Mouse (Mus musculus): Measurements from ENCODE around the gene Atp4b. TPM values are rescaled to one million over a fixed set of nuclear protein-coding genes. Genes with fewer than 3 reads are reported as not detected.

Gene Atp4b
- polyA plus RNA-seq (2012; rRNA removed): 1.4 and 1.9 TPM in 2 replicates

DNA sequence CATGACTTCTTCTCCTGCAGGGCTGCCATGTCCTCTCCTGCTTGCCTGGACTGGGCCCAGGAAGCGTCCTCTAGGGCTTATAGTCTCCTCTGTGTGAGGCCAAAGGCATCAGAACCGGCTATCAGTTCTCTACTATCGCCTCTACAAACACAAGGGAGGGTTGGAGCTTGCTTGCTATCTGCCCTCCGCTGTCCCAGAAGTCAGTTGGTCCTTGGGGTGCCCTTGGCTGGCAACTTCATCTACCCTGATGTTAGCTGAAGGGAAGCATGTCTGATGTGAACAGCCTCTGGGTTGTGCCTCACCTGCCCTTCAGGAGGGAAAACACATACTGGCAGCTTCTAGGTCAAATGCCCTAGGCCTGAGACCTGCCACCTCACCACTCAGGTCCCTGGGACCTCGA lies at the start of gene Atp4b:
Gene Atp4b, minus strand, starts transcription at position 101 of the 400 bp plus-strand sequence.

DNA sequence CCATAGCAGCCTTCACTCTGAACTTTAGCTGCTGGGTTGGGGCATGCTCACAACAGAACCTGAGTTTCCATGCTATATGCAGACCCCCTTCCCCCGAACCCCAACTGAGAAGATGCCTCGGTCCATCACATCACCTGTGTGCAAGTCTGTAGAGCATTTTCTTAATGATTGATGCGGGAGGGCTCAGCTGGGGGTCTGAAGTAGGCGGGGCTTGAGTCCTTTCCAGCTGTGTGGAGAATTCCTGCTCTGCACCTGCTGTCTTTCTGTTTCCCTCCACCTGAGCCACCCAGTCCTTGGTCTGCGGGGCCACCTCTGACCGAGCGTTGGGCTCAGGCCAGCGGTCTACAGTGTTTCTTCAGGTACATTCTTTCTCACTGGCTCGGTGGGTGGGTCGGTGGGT lies 38.3 kb upstream of the Atp4b start, which contains the start of gene Tmem255b:
Gene Tmem255b, plus strand, starts transcription at position 301 of the 400 bp plus-strand sequence.

DNA sequence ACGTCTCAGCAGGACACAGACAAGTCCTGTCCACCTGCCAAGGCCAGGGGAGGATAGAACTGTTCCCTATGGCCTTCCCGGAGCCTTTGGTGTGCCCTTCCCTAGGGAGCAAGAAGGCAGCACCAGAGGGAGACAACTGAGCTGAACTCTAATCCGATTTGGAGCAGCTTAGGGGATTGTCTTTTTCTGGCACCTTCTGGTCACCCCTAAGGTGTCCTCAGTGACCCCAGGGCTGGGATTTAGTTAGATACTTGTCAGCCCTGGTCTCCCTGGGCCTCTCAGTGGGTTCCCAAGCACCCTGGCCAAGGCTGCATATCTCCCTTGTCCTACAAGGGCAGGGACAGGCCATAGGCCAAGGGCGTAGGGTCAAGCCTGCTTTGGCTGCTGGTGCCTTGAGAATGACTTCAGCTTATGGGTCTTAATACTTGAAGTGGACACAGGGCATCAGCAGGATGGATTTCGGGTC lies 8.1 kb upstream of the Atp4b start, which contains the start of gene Grk1:
Gene Grk1, plus strand, starts transcription at position 416 of the 466 bp plus-strand sequence.

DNA sequence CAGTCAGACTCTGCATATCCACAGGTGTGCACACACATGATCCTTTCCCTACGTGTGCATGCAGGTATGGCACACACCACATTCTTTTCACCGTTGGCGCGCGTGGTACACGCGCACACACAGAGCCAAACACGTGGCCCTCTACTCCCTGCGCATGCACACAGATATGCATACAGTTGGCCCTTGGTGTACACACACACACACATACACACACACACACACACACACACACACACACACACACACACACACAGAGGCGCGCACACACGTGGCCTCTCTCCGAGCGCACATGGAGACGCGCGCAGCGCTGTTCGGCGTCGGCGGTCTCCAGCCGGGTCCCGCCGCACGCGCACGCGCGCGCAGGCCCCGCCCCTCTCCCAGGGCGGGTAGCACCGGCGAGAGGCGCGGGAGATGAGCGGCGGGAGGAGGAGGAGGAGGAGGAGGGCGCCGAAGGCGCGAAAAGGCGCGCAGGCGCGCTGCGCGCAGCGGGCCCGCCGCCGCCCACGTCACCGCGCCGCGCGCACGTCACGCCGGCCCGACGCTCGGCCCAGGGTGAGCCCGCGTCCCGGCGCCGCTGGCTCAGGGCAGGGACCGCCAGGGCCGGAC lies 58.3 kb downstream of the Atp4b start, which contains the start of gene Tfdp1:
Gene Tfdp1, plus strand, starts transcription at position 497 of the 606 bp plus-strand sequence.

Other genes with a start within 250 kb of the Atp4b start
- 665 and 756 TPM in 2 replicates for gene Lamp1, start 237.7 kb downstream of the Atp4b start, polyA plus RNA-seq (2012; rRNA removed)
- 11.2 and 15.4 TPM in 2 replicates for gene Grtp1, start 196.2 kb downstream of the Atp4b start, polyA plus RNA-seq (2012; rRNA removed)
- 0.06 and 0.08 TPM in 2 replicates for gene Adprhl1, start 142.7 kb downstream of the Atp4b start, polyA plus RNA-seq (2012; rRNA removed)
- gene Dcun1d2, start 108.7 kb downstream of the Atp4b start, polyA plus RNA-seq (2012; rRNA removed): 27.7 and 31.3 TPM in 2 replicates
- 46.9 and 49.3 TPM in 2 replicates for gene Tmco3, start 108.6 kb downstream of the Atp4b start, polyA plus RNA-seq (2012; rRNA removed)
- gene Tfdp1, start 58.1 kb downstream of the Atp4b start, polyA plus RNA-seq (2012; rRNA removed): 44.8 and 56.2 TPM in 2 replicates
- gene Grk1, start 8.3 kb upstream of the Atp4b start, polyA plus RNA-seq (2012; rRNA removed): 0.06 TPM in 1 of 2 replicates, not detected in the other
- 21.5 and 24.1 TPM in 2 replicates for gene Tmem255b, start 38.4 kb upstream of the Atp4b start, polyA plus RNA-seq (2012; rRNA removed)
- gene Gas6, start 97.7 kb upstream of the Atp4b start, polyA plus RNA-seq (2012; rRNA removed): 1,061 and 1,187 TPM in 2 replicates
- gene 1700029H14Rik, start 165.6 kb upstream of the Atp4b start, polyA plus RNA-seq (2012; rRNA removed): not detected in 2 replicates

Measured in ovary, adult 2 months (tissue).